ENCODE assay signal across 8 mouse cellular contexts in genomic region chr14:52010446-52011111, GRCm38 (mm10). TPM values are rescaled to one million over a fixed set of nuclear protein-coding genes. Genes with fewer than 3 reads are reported as not detected.
DNase-seq lines count a peak whose midpoint lies in the region; ATAC-seq lines count a peak whose summit lies in the region.

No protein-coding gene starts in this region.

- peak overlapping the region; percentile 78 for H3K27ac ChIP-seq in heart, embryonic 13.5 days (replicated peaks)
- H3K27ac ChIP-seq in embryonic facial prominence, embryonic 12.5 days = peak overlapping the region; percentile 78
- H3K27ac ChIP-seq in midbrain, embryonic 16.5 days (ENCODE audit: low read length) = peak overlapping the region; percentile 89

- peak overlapping the region; percentile 37 for H3K4me3 ChIP-seq in heart, embryonic 13.5 days
- H3K4me3 ChIP-seq in embryonic facial prominence, embryonic 12.5 days = peak overlapping the region; percentile 28
- peak overlapping the region; percentile 32 for H3K4me3 ChIP-seq in midbrain, embryonic 16.5 days (ENCODE audit: low read depth, low read length)

- intact Hi-C loops in heart, postnatal 36 days (cut with DNase I) = no loop called here

- DNase-seq in heart, postnatal 36 days = no peak
- DNase-seq in MN1 (ENCODE audit: low spot score) = peak; percentile 73
- DNase-seq in kidney, adult 11 months = peak; percentile 75
- no peak for DNase-seq in adrenal gland, postnatal 25 days
- DNase-seq in urinary bladder, postnatal 14 days (ENCODE audit: low spot score) = no peak

- ATAC-seq in heart, embryonic 13.5 days (ENCODE audit: extremely low read depth, insufficient number of reproducible peaks, low FRiP score, low TSS enrichment) = no peak
- ATAC-seq in embryonic facial prominence, embryonic 12.5 days (ENCODE audit: insufficient number of reproducible peaks, insufficient read depth, low FRiP score, low TSS enrichment) = peak; percentile 67
- peak; percentile 68 for ATAC-seq in midbrain, embryonic 16.5 days

- H3K9me3 ChIP-seq in heart, embryonic 13.5 days = no peaks in the 10 kb centered on the region
- no peaks in the 10 kb centered on the region for H3K9me3 ChIP-seq in embryonic facial prominence, embryonic 12.5 days
- no peaks in the 10 kb centered on the region for H3K9me3 ChIP-seq in midbrain, embryonic 16.5 days (replicated peaks; ENCODE audit: control insufficient read depth, low read length, poor library complexity, severe bottlenecking)

- H3K4me1 ChIP-seq in heart, embryonic 13.5 days = peaks cover 80% of the 10 kb centered on the region
- peaks cover 55% of the 10 kb centered on the region for H3K4me1 ChIP-seq in embryonic facial prominence, embryonic 12.5 days
- peaks cover 63% of the 10 kb centered on the region for H3K4me1 ChIP-seq in midbrain, embryonic 16.5 days (ENCODE audit: control insufficient read depth, insufficient read depth, low read length)

- 6% methylated on average over 9 of the region's 9 CpGs for WGBS in heart, embryonic 13.5 days
- 2% methylated on average over 9 of the region's 9 CpGs for WGBS in embryonic facial prominence, embryonic 12.5 days
- WGBS in midbrain, embryonic 16.5 days = 0% methylated on average over 9 of the region's 9 CpGs

- no peaks in the 10 kb centered on the region for H3K27me3 ChIP-seq in heart, embryonic 13.5 days (replicated peaks)
- no peaks in the 10 kb centered on the region for H3K27me3 ChIP-seq in embryonic facial prominence, embryonic 12.5 days
- no peaks in the 10 kb centered on the region for H3K27me3 ChIP-seq in midbrain, embryonic 16.5 days (ENCODE audit: control insufficient read depth, insufficient read depth, low read depth, low read length)

- H3K4me2 ChIP-seq in heart, embryonic 13.5 days = peak overlapping the region; percentile 63
- H3K4me2 ChIP-seq in embryonic facial prominence, embryonic 12.5 days (replicated peaks) = peak overlapping the region; percentile 48
- peak overlapping the region; percentile 53 for H3K4me2 ChIP-seq in midbrain, embryonic 16.5 days (ENCODE audit: low read length)

- peaks cover 38% of the 10 kb centered on the region for H3K36me3 ChIP-seq in heart, embryonic 13.5 days
- peaks cover 33% of the 10 kb centered on the region for H3K36me3 ChIP-seq in embryonic facial prominence, embryonic 12.5 days
- H3K36me3 ChIP-seq in midbrain, embryonic 16.5 days (ENCODE audit: control insufficient read depth, insufficient read depth, low read length) = peaks cover 16% of the 10 kb centered on the region

- H3K9ac ChIP-seq in heart, embryonic 13.5 days = peak overlapping the region; percentile 66
- peak overlapping the region; percentile 37 for H3K9ac ChIP-seq in embryonic facial prominence, embryonic 12.5 days
- H3K9ac ChIP-seq in midbrain, embryonic 16.5 days (ENCODE audit: low read depth, low read length) = peak overlapping the region; percentile 54

RNA-seq across cellular contexts. Expression of gene Tmem253, which starts 4.9 kb away (rescaled TPM):
- polyA plus RNA-seq in heart, embryonic 13.5 days (2015; fragmentation: Nextera tagmentation; extraction: Ambion mirVana) = 0.43 and 1.1 TPM in 2 replicates
- 1 to 10 TPM; 2.1 to 2.3 TPM for total RNA-seq in heart, postnatal 36 days (2021)
- 0.51 and 0.63 TPM in 2 replicates for polyA plus RNA-seq in embryonic facial prominence, embryonic 12.5 days (2016; fragmentation: Nextera tagmentation; extraction: Ambion mirVana)
- polyA plus RNA-seq in midbrain, embryonic 16.5 days (2015; fragmentation: Nextera tagmentation; extraction: Ambion mirVana) = 0.16 and 1.0 TPM in 2 replicates
- 0.97 and 1.8 TPM in 2 replicates for total RNA-seq in adrenal gland, postnatal 25 days (2021)

RNA-seq across cellular contexts. Expression of gene Zfp219, which starts 10.0 kb away (rescaled TPM):
- 14.5 and 15.6 TPM in 2 replicates for polyA plus RNA-seq in heart, embryonic 13.5 days (2015; fragmentation: Nextera tagmentation; extraction: Ambion mirVana)
- total RNA-seq in heart, postnatal 36 days (2021) = 10 to 100 TPM; 27.8 to 31.7 TPM
- 56.7 and 60.6 TPM in 2 replicates for polyA plus RNA-seq in embryonic facial prominence, embryonic 12.5 days (2016; fragmentation: Nextera tagmentation; extraction: Ambion mirVana)
- 30.3 and 33.6 TPM in 2 replicates for polyA plus RNA-seq in midbrain, embryonic 16.5 days (2015; fragmentation: Nextera tagmentation; extraction: Ambion mirVana)
- total RNA-seq in adrenal gland, postnatal 25 days (2021) = 58.4 and 63.3 TPM in 2 replicates

RNA-seq across cellular contexts. Expression of gene Arhgef40, which starts 26.1 kb away (rescaled TPM):
- 63.9 and 69.5 TPM in 2 replicates for polyA plus RNA-seq in heart, embryonic 13.5 days (2015; fragmentation: Nextera tagmentation; extraction: Ambion mirVana)
- total RNA-seq in heart, postnatal 36 days (2021) = 10 to 100 TPM; 30.3 to 34.7 TPM
- polyA plus RNA-seq in embryonic facial prominence, embryonic 12.5 days (2016; fragmentation: Nextera tagmentation; extraction: Ambion mirVana) = 204 and 214 TPM in 2 replicates
- 78.0 and 79.7 TPM in 2 replicates for polyA plus RNA-seq in midbrain, embryonic 16.5 days (2015; fragmentation: Nextera tagmentation; extraction: Ambion mirVana)
- total RNA-seq in adrenal gland, postnatal 25 days (2021) = 55.7 and 59.3 TPM in 2 replicates

RNA-seq across cellular contexts. Expression of gene Olfr221, which starts 31.7 kb away (rescaled TPM):
- polyA plus RNA-seq in heart, embryonic 13.5 days (2015; fragmentation: Nextera tagmentation; extraction: Ambion mirVana) = not detected in 2 replicates
- not detected for total RNA-seq in heart, postnatal 36 days (2021)
- not detected in 2 replicates for polyA plus RNA-seq in embryonic facial prominence, embryonic 12.5 days (2016; fragmentation: Nextera tagmentation; extraction: Ambion mirVana)
- not detected in 2 replicates for polyA plus RNA-seq in midbrain, embryonic 16.5 days (2015; fragmentation: Nextera tagmentation; extraction: Ambion mirVana)
- not detected in 2 replicates for total RNA-seq in adrenal gland, postnatal 25 days (2021)

Comparison
In these comparisons a context has a peak if more than half of its experiments do, and no peak if none do; other contexts are left out.
1. DNase-seq: peak in MN1 (single experiment) and kidney, adult 11 months (single experiment); none in heart, postnatal 36 days (0 of 2), adrenal gland, postnatal 25 days (single experiment) and urinary bladder, postnatal 14 days (single experiment).
2. Peak in every context shown above with its lines, with median percentiles within 50 percentile points of each other: H3K27ac ChIP-seq, H3K4me2 ChIP-seq, H3K4me3 ChIP-seq and H3K9ac ChIP-seq.